Mouse (Mus musculus): ENCODE data around the gene Fadd.

DNA sequence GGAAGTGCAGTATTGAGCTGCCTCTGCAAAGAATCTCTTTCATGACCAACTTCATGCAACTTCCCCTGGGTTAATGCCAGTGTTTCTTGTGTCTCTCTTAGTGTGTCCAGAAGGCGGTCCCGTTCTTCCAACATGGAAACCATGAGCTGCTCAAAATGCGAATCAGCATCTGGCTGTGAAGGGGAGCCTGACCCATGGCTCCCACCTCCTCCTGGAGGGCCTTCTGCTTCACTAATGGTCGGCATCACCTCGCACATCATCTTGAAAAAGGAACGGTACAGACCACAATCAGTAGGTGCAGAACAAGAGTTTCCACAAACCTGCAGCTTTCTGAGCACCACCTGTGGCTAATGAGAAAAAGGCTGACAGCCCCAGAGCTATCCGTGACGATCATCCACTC is 30.0 kb downstream of the Fadd start:
- no peak for TF ChIP-seq CTCF (conservative IDR thresholded peaks at IDR 0.05; ENCODE audit: insufficient read depth, insufficient read length, low read depth, low read length)
- no peak for TF ChIP-seq POLR2A (IDR thresholded peaks at IDR 0.05; ENCODE audit: low read depth, low read length)
